Mouse (Mus musculus) retina, adult 2 months (tissue): ENCODE measurements around the gene Mfap4.

Experiments
- DNase-seq: peaks from one replicate; pipeline ENCODE4 v3.0.0-alpha.2; 2012; ENCODE audit warnings: low read depth, low spot score

Mfap4 gene

DNA sequence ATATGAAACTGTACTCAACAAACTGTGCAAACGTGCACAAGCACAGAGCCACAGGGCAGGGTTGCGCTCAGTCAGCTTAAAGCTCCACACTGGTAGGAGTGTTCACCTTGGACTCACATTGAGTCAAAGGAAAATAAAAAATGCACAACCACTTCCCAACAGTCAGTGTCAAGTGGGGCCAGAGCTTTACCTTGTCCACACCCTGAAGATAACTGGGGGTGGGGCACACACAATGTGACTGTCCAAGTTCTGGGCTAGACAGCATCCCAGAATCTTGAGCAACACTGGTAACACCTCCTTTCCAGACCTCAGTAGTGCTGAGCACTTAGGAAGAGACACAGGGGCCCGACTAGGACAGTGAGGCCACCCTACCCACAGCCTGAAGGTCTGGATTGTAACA lies 33.6 kb downstream of the Mfap4 start:
- DNase-seq = no peak

DNA sequence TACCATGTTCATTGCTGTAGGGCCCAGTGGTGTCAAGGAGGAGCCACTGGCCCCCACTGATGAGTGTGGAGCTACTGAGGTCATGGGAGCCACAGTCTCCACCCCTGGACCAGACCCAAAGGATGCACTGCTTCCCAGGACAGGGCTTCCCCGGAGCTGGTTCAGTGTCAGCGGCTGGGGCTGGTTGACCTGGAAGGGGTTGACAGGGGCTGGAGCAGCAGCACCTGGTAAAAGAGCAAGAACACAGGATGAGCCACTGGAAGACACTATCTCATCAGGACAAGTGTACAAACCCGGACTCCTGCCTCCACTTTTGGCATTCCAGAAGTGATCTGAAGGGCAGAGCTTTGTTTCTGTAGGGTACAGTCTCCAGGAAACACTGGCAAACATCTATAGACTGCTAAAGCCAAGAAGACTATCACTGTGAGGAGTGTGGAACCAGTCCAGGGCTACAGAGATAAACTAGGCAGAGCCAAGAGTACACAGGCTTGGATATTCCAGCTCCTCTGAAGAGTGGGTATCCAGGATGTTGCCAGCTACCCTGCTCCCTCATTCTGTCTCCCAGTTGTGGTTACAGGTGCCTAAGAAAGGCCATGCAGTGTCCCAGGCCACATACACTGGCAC lies 34.4 kb downstream of the Mfap4 start:
- DNase-seq = no peak

GRCm38 (mm10) chr11:61526872-61527271 lies 41.6 kb downstream of the Mfap4 start:
- no peak for DNase-seq

GRCm38 (mm10) chr11:61529268-61529713 lies 44.1 kb downstream of the Mfap4 start:
- no peak for DNase-seq

DNA sequence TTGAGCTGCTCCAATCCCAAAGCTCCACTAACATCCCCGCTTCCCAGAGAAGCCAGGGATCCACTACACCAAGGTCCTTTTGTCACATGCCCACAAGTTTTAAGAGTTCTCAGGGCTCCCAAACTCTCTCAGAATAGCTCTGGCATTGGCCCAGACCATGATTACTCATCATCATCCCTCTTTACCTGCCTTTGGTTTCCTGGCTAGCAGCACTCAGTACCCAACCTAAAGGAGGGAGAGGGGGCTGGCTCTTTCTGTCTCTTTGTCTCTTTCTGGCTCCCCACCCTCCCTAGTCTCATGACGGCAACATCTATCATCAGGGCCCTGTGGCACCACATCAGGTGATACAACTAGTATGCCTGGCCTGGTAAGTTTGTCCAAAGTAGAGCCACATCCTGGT lies 47.6 kb downstream of the Mfap4 start:
- no peak for DNase-seq

DNA sequence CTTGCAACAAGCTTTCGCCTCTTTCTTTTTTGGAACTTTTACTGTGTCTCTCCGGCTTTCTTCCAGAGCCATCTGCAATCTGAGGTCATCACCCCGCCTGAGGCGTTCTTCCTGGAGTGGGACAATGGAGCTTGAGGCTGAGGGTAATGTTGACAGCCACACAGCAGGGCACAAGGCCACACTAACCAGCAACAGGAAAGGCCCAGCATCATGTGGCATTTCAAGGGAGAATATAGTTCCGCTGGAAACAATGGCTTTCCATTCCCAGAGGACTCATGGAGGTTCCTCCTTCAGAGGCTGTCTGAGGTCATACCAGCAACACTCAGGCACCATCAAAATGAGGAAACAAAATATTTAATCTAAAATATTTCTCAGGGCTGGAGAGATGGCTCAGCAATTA lies 48.3 kb downstream of the Mfap4 start:
- DNase-seq = no peak

DNA sequence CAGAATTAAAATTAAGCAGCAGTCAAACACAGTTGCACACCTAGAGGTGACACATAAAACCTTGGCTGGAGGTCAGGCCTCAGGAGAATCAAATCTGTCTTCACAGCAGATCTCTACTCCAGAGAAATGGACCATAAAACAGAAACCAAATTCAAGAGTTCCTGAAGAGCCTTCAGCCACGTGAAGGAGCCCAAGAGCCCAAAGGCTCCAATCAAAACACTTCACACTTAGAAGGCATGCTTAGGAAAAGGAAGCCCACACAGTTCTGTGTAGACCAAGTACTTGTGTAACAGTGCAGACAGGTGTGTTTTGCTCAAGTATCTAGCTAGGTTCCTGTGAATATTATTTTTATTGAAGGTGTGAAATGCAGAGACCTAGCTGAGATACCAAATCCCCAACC lies 50.3 kb downstream of the Mfap4 start:
- no peak for DNase-seq

- no peak for DNase-seq
Measured at GRCm38 (mm10) chr11:61536952-61537351, 51.7 kb downstream of the Mfap4 start.

GRCm38 (mm10) chr11:61537362-61537761 lies 52.1 kb downstream of the Mfap4 start:
- DNase-seq = no peak
